Mouse (Mus musculus): Measurements from ENCODE around the gene Ctnna3.

GRCm38 (mm10) chr10:63381498-63382280 lies 48.2 kb upstream of the Ctnna3 start, which contains the start of gene Sirt1:
- TF ChIP-seq POLR2A (IDR thresholded peaks at IDR 0.05; ENCODE audit: borderline replicate concordance, control insufficient read depth, low read depth, low read length): no peak
- no peak for TF ChIP-seq CTCF (IDR thresholded peaks at IDR 0.05; ENCODE audit: control insufficient read depth, insufficient read depth, low read length)

All from bone marrow, adult 2 months (tissue).